Mouse (Mus musculus): Measurements from ENCODE around the gene Nbea. TPM values are rescaled to one million over a fixed set of nuclear protein-coding genes. Genes with fewer than 3 reads are reported as not detected.
A peak's percentile ranks its signal among the peaks of the same experiment; 100 is the strongest.
"Not testable (repeated sequence)": the region's sequence is repeated elsewhere in the genome, so short reads cannot be mapped to it uniquely, and the experiment has no call there.

Nbea gene
- total RNA-seq, 2 experiments from 2014 or later: 221 to 230 TPM

DNA sequence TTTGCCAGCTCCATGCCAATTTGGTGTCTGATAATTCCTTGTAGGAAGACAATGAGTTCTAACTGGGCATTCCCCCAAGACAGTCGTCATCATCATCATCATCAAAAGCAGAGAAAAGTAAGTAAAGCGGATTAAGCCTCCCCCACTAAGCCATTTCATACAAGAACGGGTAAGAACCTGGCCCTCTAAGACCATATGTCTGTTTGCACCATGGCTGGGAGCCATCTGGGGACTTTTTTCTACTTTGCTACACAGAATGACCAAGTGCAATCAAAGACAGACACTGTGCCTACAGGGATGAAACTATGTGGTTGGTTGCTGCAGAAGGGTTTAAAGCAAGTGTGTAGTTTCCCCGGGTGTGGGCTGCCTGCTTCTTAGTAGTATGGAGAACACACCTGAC lies 535.2 kb downstream of the Nbea start:
- Histone ChIP-seq H3K27ac (no peak overlapping the region; the same call in 1 of the 2 replicates), H3K4me3 (no peak overlapping the region)
- no peak for DNase-seq (ENCODE audit: low spot score in 2 of 2)
- TF ChIP-seq CTCF (conservative IDR thresholded peaks at IDR 0.05): no peak

DNA sequence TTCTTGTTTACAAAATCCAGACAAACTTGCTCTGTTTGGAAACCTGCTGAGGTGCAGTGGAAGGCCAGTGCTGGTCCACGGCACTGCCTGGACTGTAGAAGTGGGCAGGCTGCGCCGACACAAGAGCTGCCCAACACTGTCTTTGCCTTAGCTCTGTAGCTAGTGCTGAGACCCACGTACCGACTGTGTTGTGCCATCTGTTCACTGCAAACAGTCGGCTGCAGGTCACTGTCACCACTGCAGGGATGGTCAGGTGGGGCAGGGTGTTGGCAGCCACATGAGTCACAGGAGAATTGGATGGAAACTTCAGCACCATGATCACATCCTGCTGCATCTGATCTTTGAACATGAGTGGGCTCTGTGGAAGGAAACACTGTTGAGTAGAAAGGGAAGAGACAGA lies 536.3 kb downstream of the Nbea start:
- DNase-seq (ENCODE audit: low spot score in 2 of 2): no peak
- TF ChIP-seq CTCF (conservative IDR thresholded peaks at IDR 0.05): no peak
- Histone ChIP-seq H3K4me3 (no peak overlapping the region), H3K27ac (no peak overlapping the region)

DNA sequence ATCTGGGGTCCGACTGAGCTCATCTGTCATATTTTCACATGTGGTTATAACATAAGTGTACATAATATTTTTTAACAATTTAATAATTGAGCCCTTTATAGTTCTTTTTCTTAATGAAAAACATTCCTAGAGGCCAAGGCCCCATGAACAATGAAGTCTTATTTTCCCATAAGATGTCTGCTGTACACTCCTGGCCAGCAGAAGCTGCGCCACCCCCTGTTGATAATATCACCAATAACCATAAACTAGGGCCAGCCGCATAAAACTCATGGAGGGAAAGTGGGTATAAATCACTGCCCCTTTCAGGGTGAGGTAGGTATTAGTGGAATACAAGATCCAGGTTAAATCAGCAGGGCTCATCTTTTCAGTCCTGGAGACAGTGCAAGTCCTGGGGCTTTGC lies 537.1 kb downstream of the Nbea start:
- no peak for DNase-seq (ENCODE audit: low spot score in 2 of 2)

GRCm38 (mm10) chr3:55644035-55644618 lies 539.4 kb downstream of the Nbea start:
- no peak for DNase-seq (ENCODE audit: low spot score in 2 of 2)
- H3K27ac ChIP-seq: peak overlapping the region; percentile 54
- H3K4me3 ChIP-seq: no peak overlapping the region
- no peak for TF ChIP-seq CTCF (conservative IDR thresholded peaks at IDR 0.05)

More for the DNA sequence above, 537.1 kb downstream of the Nbea start:
- no peak for TF ChIP-seq CTCF (conservative IDR thresholded peaks at IDR 0.05)
- Histone ChIP-seq H3K27ac (no peak overlapping the region), H3K4me3 (no peak overlapping the region)

- TF ChIP-seq CTCF (conservative IDR thresholded peaks at IDR 0.05): no peak
- no peak overlapping the region for H3K4me3 ChIP-seq
- no peak overlapping the region; the same call in 1 of the 2 replicates for H3K27ac ChIP-seq
- DNase-seq (ENCODE audit: low spot score in 2 of 2): no peak
These were observed 545.8 kb downstream of the Nbea start for GRCm38 (mm10) chr3:55637660-55638059.

DNA sequence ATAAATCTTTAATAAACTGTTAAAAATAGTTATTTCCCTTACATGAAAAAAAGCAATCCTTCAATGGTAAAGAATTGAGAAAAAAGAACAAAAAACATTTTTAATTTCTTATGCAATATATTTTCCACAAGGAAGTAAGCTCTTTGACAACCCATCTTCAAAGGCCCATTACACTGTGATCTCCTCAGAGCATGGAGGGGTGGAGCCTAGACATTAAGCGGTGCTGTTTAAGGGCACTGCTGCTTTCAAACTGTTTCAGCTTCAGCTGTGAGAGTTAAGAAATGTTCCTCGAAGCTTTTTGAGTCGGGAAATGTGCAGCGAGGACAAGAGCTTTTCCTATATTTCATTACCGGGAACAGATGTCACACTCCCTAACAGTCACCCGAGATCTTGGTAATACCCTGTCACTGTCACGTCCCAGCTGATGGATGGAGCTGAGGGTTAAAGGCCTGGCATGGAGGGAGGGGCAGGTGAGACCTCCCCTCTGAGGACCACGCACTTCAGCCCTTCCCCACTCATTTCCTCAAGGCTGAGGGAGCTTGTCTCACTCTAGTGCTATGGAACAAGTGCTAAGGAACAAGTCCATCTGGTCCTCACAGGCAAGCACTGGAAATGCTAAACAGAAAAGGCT lies 547.8 kb downstream of the Nbea start:
- no peak overlapping the region for H3K4me3 ChIP-seq
- H3K27ac ChIP-seq: 0 out of 2 replicates have a peak overlapping the region, but pooled peaks have one; percentile 24
- no peak for DNase-seq (ENCODE audit: low spot score in 2 of 2)
- TF ChIP-seq CTCF (conservative IDR thresholded peaks at IDR 0.05): no peak

DNA sequence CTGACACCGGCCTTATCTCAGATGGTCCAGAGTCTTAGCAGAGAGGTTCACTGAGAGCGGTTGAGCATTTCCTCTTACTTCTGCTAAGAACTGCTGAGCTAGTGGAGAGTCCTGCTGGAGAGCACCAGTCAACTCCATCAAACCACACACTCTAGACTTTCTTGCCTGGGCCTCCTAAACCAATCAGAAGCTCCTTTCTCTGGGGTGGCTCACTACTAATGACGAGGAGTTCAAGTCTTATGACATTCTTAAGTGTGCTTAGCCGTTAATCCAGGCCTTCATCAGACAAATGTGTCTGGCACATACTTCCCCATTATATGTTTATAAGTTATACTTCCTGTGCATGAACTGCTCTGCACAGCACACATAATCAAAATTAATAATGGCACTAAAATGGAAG lies 556.4 kb downstream of the Nbea start:
- no peak for DNase-seq (ENCODE audit: low spot score in 2 of 2)
- no peak for TF ChIP-seq CTCF (conservative IDR thresholded peaks at IDR 0.05)
- no peak overlapping the region for H3K4me3 ChIP-seq
- H3K27ac ChIP-seq: peak overlapping the region; percentile 64; the same call in 1 of the 2 replicates

DNA sequence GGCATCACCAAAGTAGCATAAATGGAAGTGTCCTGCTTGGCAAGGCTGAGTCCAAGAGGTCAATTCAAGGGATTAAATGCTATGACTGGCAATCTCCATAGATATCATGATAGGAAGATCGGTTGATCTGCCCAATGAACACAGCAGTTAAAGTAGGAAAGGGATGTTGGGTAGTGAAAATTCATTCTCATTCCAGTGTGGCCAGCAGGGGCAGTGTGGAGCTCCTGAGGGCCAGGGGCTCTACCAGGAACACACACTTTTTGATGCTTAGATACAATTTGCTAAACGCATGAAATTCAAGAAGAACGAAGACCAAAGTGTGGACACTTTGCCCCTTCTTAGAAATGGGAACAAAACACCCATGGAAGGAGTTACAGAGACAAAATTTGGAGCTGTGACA lies 561.5 kb downstream of the Nbea start:
- not testable (repeated sequence) for DNase-seq (ENCODE audit: low spot score in 2 of 2); H3K4me3 ChIP-seq; H3K27ac ChIP-seq
- peak; percentile 59 for TF ChIP-seq CTCF (conservative IDR thresholded peaks at IDR 0.05)

- no peak for DNase-seq (ENCODE audit: low spot score in 2 of 2)
- TF ChIP-seq CTCF (conservative IDR thresholded peaks at IDR 0.05): no peak
- Histone ChIP-seq H3K27ac (no peak overlapping the region), H3K4me3 (no peak overlapping the region)
These were observed 565.1 kb downstream of the Nbea start for GRCm38 (mm10) chr3:55618396-55618795.

- TF ChIP-seq CTCF (conservative IDR thresholded peaks at IDR 0.05): no peak
- H3K27ac ChIP-seq: no peak overlapping the region
- DNase-seq (ENCODE audit: low spot score in 2 of 2): no peak
- no peak overlapping the region for H3K4me3 ChIP-seq
These were observed 570.9 kb downstream of the Nbea start for GRCm38 (mm10) chr3:55612459-55613115.

DNA sequence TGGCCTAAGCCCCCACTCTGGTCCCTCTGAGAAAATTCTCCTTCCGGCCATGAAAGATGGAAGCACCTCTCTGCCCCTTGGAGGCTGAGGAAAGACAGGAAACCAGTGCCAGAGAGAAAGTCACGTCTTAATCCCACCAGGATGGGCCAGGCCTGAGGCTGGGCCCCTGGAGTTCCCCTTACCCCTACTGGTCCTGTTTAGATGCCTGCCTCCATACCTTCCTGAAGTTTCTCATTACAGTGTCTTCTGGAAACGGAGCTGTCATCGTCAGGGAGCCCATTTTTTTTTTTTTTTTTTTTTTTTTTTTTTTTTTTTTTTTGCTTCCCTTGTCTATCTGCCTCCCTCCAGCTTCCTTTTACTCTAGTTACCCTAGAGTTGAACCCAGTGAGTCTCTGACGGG lies 571.5 kb downstream of the Nbea start:
- H3K27ac ChIP-seq: no peak overlapping the region
- no peak for DNase-seq (ENCODE audit: low spot score in 2 of 2)
- H3K4me3 ChIP-seq: no peak overlapping the region
- no peak for TF ChIP-seq CTCF (conservative IDR thresholded peaks at IDR 0.05)

GRCm38 (mm10) chr3:55610191-55610590 lies 573.3 kb downstream of the Nbea start:
- no peak for TF ChIP-seq CTCF (conservative IDR thresholded peaks at IDR 0.05)
- Histone ChIP-seq H3K27ac (no peak overlapping the region), H3K4me3 (no peak overlapping the region)
- no peak for DNase-seq (ENCODE audit: low spot score in 2 of 2)

DNA sequence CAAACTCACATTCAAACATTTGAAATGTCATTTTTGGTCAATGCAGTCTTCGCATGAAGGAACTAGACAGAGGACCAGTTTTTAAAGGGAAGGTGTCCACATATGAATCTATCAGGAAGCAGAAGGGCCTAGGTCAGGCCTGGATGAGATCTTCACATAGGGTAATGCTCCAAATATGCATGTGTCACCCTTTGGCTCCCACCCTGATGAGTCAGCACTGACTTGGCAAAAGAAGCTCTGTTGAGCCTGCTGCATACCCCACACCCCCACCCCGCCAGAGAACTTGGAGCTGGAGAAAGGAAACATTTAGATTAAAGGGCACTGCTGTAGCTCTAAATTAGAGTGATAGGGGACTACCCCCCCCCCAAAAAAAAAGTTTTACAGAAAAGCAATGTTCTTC lies 583.2 kb downstream of the Nbea start:
- TF ChIP-seq CTCF (conservative IDR thresholded peaks at IDR 0.05): no peak
- peak in 1 of 2 experiments; percentile 14 for DNase-seq (ENCODE audit: low spot score in 2 of 2)

More for the DNA sequence above, 583.2 kb downstream of the Nbea start:
- no peak overlapping the region for H3K27ac ChIP-seq
- no peak overlapping the region for H3K4me3 ChIP-seq

Measured in layer of hippocampus, adult 2 months (tissue).